Mouse (Mus musculus): Measurements from ENCODE around the gene Enah.

GRCm38 (mm10) chr1:182029989-182030649 is 10.3 kb upstream of the Enah start:
- TF ChIP-seq POLR2A (IDR thresholded peaks at IDR 0.05; ENCODE audit: low read depth, low read length) (no peak), CTCF (IDR thresholded peaks at IDR 0.05; ENCODE audit: borderline replicate concordance, insufficient read depth, low read length) (no peak)

Measured in embryonic fibroblast, embryonic 13.5 days (primary cell).